Mouse (Mus musculus): ENCODE results near the gene Aldoc.

GRCm38 (mm10) chr11:78344328-78344889 is 21.6 kb downstream of the Aldoc start:
- TF ChIP-seq POLR2A (IDR thresholded peaks at IDR 0.05; ENCODE audit: insufficient read length, low read depth) (no peak), POLR2AphosphoS2 (IDR thresholded peaks at IDR 0.05; ENCODE audit: insufficient read length, low read depth) (no peak), USF1 (IDR thresholded peaks at IDR 0.05; ENCODE audit: low read depth) (no peak), E2F4 (IDR thresholded peaks at IDR 0.05; ENCODE audit: insufficient read depth) (no peak), MYOD1 (IDR thresholded peaks at IDR 0.05; ENCODE audit: control insufficient read depth in 1 of 3, insufficient read length in 2 of 3, low read depth in 2 of 3) (no peak), TCF12 (IDR thresholded peaks at IDR 0.05; ENCODE audit: insufficient read depth, poor library complexity, severe bottlenecking) (no peak), REST (IDR thresholded peaks at IDR 0.05; ENCODE audit: insufficient read depth, insufficient read length) (no peak), MAX (IDR thresholded peaks at IDR 0.05; ENCODE audit: low read depth) (no peak)

Measured in myocyte (in vitro differentiated cells).